Mouse (Mus musculus) MEL (cell line): Measurements from ENCODE around the gene Tcf7. TPM values are rescaled to one million over a fixed set of nuclear protein-coding genes. Genes with fewer than 3 reads are reported as not detected.

Experiments used
- DNase-seq: peaks from one replicate; pipeline ENCODE4 v3.0.0; 2011; ENCODE audit warnings: low read depth, low spot score
- H3K27ac ChIP-seq: 2 replicates; pipeline ENCODE4 v1.5.1; 2012; ENCODE audit warnings: low read depth, mild to moderate bottlenecking, control low read depth, low read length, moderate library complexity; ENCODE audit not compliant: control insufficient read depth
- H3K27me3 ChIP-seq, 2 experiments: fragments of 150-350 bp in 1 of 2; sonication (generic) in 1 of 2; 2 replicates each; pipeline ENCODE4 v1.6.1; 2012; ENCODE audit warnings: low read length in 2 of 2, mild to moderate bottlenecking in 2 of 2, improper control_type of control experiment in 1 of 2, moderate library complexity in 1 of 2; ENCODE audit not compliant: insufficient read depth in 2 of 2, control insufficient read depth in 1 of 2
- H3K36me3 ChIP-seq, 2 experiments: 2 replicates each; pipeline ENCODE4 v1.6.1; 2012 to 2014; ENCODE audit warnings: low read length in 2 of 2, improper control_type of control experiment in 1 of 2, inconsistent platforms in 1 of 2, mild to moderate bottlenecking in 1 of 2; ENCODE audit not compliant: insufficient read depth in 2 of 2, control insufficient read depth in 1 of 2
- H3K4me1 ChIP-seq, 2 experiments: fragments of 150-350 bp in 1 of 2; sonication (generic) in 1 of 2; 2 replicates each; pipeline ENCODE4 v1.6.1; 2012; ENCODE audit warnings: low read length in 2 of 2, improper control_type of control experiment in 1 of 2, mild to moderate bottlenecking in 1 of 2; ENCODE audit not compliant: insufficient read depth in 2 of 2, control insufficient read depth in 1 of 2
- H3K4me3 ChIP-seq, 2 experiments: fragments of 150-350 bp in 1 of 2; sonication (generic) in 1 of 2; 2 replicates each; pipeline ENCODE4 v1.5.1; 2012; ENCODE audit warnings: low read depth in 2 of 2, low read length in 2 of 2, mild to moderate bottlenecking in 2 of 2, moderate library complexity in 2 of 2, control low read depth in 1 of 2, improper control_type of control experiment in 1 of 2; ENCODE audit not compliant: control insufficient read depth in 1 of 2, insufficient read depth in 1 of 2
- H3K79me2 ChIP-seq: 2 replicates; pipeline ENCODE4 v1.6.1; 2012; ENCODE audit warnings: mild to moderate bottlenecking, low read length, moderate library complexity; ENCODE audit not compliant: control insufficient read depth, poor library complexity, insufficient read depth
- H3K9ac ChIP-seq: 2 replicates; pipeline ENCODE4 v1.6.1; 2012; ENCODE audit warnings: low read depth, mild to moderate bottlenecking, control low read depth, low read length, moderate library complexity; ENCODE audit not compliant: control insufficient read depth, poor library complexity, severe bottlenecking
- H3K9me3 ChIP-seq: fragments of 150-350 bp; sonication (generic); replicated peaks from 2 replicates; pipeline ENCODE4 v1.6.1; 2012; ENCODE audit warnings: mild to moderate bottlenecking, low read length, improper control_type of control experiment, moderate library complexity; ENCODE audit not compliant: insufficient read depth
- BHLHE40 ChIP-seq: IDR thresholded peaks from 2 replicates; pipeline ENCODE4 v1.6.1; 2012; ENCODE audit warnings: low read depth, mild to moderate bottlenecking, inconsistent platforms, low read length, improper control_type of control experiment, borderline replicate concordance
- CHD1 ChIP-seq: IDR thresholded peaks from 2 replicates; pipeline ENCODE4 v1.6.1; 2012; ENCODE audit warnings: low read depth, mild to moderate bottlenecking, inconsistent platforms, low read length, improper control_type of control experiment
- CHD2 ChIP-seq: IDR thresholded peaks from 2 replicates; pipeline ENCODE4 v1.6.1; 2011; ENCODE audit warnings: low read length, improper control_type of control experiment
- ELF1 ChIP-seq: IDR thresholded peaks from 2 replicates; pipeline ENCODE4 v1.6.1; 2014; ENCODE audit warnings: low read depth, mild to moderate bottlenecking, inconsistent platforms, low read length, improper control_type of control experiment, moderate library complexity
- GABPA ChIP-seq: IDR thresholded peaks from 2 replicates; pipeline ENCODE4 v1.6.1; 2012; ENCODE audit warnings: low read depth, mild to moderate bottlenecking, inconsistent platforms, low read length, improper control_type of control experiment, moderate library complexity
- GATA1 ChIP-seq: IDR thresholded peaks from 2 replicates; pipeline ENCODE4 v1.6.1; 2011; ENCODE audit warnings: low read depth, low read length, improper control_type of control experiment
- MAZ ChIP-seq: IDR thresholded peaks from 2 replicates; pipeline ENCODE4 v1.6.1; 2012; ENCODE audit warnings: low read depth, mild to moderate bottlenecking, inconsistent platforms, low read length, improper control_type of control experiment
- MYC ChIP-seq: IDR thresholded peaks from 2 replicates; pipeline ENCODE4 v1.6.1; 2011; ENCODE audit warnings: low read depth, mild to moderate bottlenecking, low read length, improper control_type of control experiment, moderate library complexity
- NELFE ChIP-seq: IDR thresholded peaks from 2 replicates; pipeline ENCODE4 v1.6.1; 2011; ENCODE audit warnings: low read depth, low read length, improper control_type of control experiment
- RAD21 ChIP-seq: IDR thresholded peaks from 2 replicates; pipeline ENCODE4 v1.6.1; 2011; ENCODE audit warnings: mild to moderate bottlenecking, low read depth, low read length, improper control_type of control experiment
- SIN3A ChIP-seq: IDR thresholded peaks from 2 replicates; pipeline ENCODE4 v1.6.1; 2012; ENCODE audit warnings: low read length, improper control_type of control experiment, inconsistent platforms
- SMC3 ChIP-seq: IDR thresholded peaks from 2 replicates; pipeline ENCODE4 v1.6.1; 2011; ENCODE audit warnings: low read depth, low read length, improper control_type of control experiment
- TCF12 ChIP-seq: IDR thresholded peaks from 2 replicates; pipeline ENCODE4 v1.6.1; 2014; ENCODE audit warnings: low read depth, mild to moderate bottlenecking, inconsistent platforms, low read length, improper control_type of control experiment, moderate library complexity
- USF2 ChIP-seq, 2 experiments: IDR thresholded peaks; 2 replicates each; pipeline ENCODE4 v1.6.1; 2011 to 2012; ENCODE audit warnings: improper control_type of control experiment in 2 of 2, low read length in 2 of 2, borderline replicate concordance in 1 of 2, inconsistent platforms in 1 of 2, low read depth in 1 of 2, mild to moderate bottlenecking in 1 of 2; ENCODE audit not compliant: insufficient read depth in 1 of 2
- ZMIZ1 ChIP-seq: IDR thresholded peaks from 2 replicates; pipeline ENCODE4 v1.6.1; 2012; ENCODE audit warnings: low read depth, mild to moderate bottlenecking, inconsistent platforms, low read length, improper control_type of control experiment, moderate library complexity
- ZNF384 ChIP-seq: IDR thresholded peaks from 2 replicates; pipeline ENCODE4 v1.6.1; 2012; ENCODE audit warnings: low read depth, mild to moderate bottlenecking, inconsistent platforms, low read length, improper control_type of control experiment
- polyA plus RNA-seq, 2 experiments: library from polyadenylated mRNA; stranded (reverse) in 1 of 2; unstranded in 1 of 2; fragments of >175 nt in 1 of 2; fragments of >200 nt in 1 of 2; gene quantifications; 2 replicates each; pipeline versions ENCODE4 v1.2.1 to v1.2.4; 2012; ENCODE audit warnings: low replicate concordance in 2 of 2, low read depth in 1 of 2; ENCODE audit not compliant: insufficient read length in 2 of 2, insufficient read depth in 1 of 2, missing spikeins in 1 of 2
- total RNA-seq: library from RNA; depleted of rRNA; stranded (reverse); fragments of 300-350 nt; gene quantifications from 2 replicates; pipeline ENCODE4 v1.2.3, GENCODE M21; 2012

The Tcf7 gene
- total and polyA plus RNA-seq, 3 experiments: 0.12 to 2.3 TPM; not detected in 1

DNA sequence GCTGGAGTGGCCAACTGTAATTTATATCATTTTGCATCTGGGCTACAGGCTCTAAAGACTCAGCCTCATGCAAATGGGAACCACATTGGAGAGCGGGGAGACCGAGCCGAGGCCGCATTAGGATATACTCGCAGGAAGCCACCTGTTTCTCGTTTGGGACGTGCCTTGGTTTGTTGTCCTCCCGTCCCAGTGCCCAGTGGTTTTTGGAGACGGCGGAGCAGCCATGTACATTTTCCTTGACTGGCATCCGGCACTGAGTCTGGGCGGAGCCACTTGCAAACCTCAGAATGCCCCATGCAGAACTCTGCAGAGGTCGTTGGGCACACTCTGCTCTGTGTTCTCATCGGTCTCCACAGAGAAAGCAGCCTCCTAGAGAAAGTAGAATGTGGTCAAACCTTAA lies 27.9 kb upstream of the Tcf7 start:
- peaks cover 0 to 5% of the 10 kb centered on the region in 2 experiments; a peak in 2 of 4 replicates for H3K4me1 ChIP-seq
- no peak overlapping the region for H3K9ac ChIP-seq
- H3K79me2 ChIP-seq: no peaks in the 10 kb centered on the region
- no peak overlapping the region for H3K4me3 ChIP-seq
- DNase-seq: no peak
- no peak for TF ChIP-seq ZNF384
- TF ChIP-seq RAD21: no peak
- no peak for TF ChIP-seq BHLHE40
- no peak for TF ChIP-seq USF2 (IDR thresholded peaks at IDR 0.05; ENCODE audit: borderline replicate concordance in 1 of 2, insufficient read depth in 1 of 2, low read depth in 1 of 2, low read length in 2 of 2)
- no peak for TF ChIP-seq CHD2
- TF ChIP-seq SIN3A: no peak
- no peak for TF ChIP-seq MAZ
- no peak for TF ChIP-seq TCF12
- TF ChIP-seq MYC: no peak
- no peak for TF ChIP-seq ZMIZ1
- TF ChIP-seq GATA1: no peak
- TF ChIP-seq GABPA: no peak
- no peak for TF ChIP-seq NELFE
- TF ChIP-seq CHD1: no peak
- TF ChIP-seq ELF1: no peak
- TF ChIP-seq, all 39 proteins: peak for 0
- no peaks in the 10 kb centered on the region for H3K9me3 ChIP-seq
- H3K27ac ChIP-seq: no peak overlapping the region
- H3K27me3 ChIP-seq: peaks cover 11 to 13% of the 10 kb centered on the region in 2 experiments
- H3K36me3 ChIP-seq: peaks cover 0 to 2% of the 10 kb centered on the region in 2 experiments; a peak in 1 of 4 replicates

DNA sequence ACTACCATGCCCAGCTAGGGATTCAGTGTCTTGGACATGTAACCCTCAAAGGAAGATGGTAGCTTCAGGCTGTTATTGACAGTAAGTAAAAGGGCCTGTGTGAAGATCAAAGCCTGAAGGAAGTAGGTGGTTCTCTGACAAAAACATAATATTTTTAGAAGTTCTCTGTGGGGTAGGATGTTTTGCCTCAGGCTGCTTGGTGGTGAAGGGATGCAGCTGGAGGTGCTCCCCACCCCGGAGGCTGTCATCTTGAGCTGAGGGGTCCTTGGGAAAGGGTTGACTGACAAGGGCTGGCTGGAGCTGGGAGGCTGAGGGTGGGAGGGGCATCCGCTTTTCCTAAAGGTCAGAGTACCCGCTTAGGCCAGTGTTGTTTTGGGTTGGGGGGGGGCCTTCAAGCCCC lies 26.7 kb upstream of the Tcf7 start:
- Histone ChIP-seq H3K79me2 (no peaks in the 10 kb centered on the region), H3K4me1 (peaks cover 0 to 14% of the 10 kb centered on the region in 2 experiments; a peak in 3 of 4 replicates), H3K36me3 (peaks cover 0 to 8% of the 10 kb centered on the region in 2 experiments; a peak in 1 of 4 replicates), H3K27ac (no peak overlapping the region), H3K4me3 (no peak overlapping the region), H3K9me3 (no peaks in the 10 kb centered on the region), H3K27me3 (peaks cover 7 to 8% of the 10 kb centered on the region in 2 experiments; a peak in 3 of 4 replicates), H3K9ac (no peak overlapping the region)
- DNase-seq: no peak
- TF ChIP-seq NELFE (no peak), USF2 (IDR thresholded peaks at IDR 0.05; ENCODE audit: borderline replicate concordance in 1 of 2, insufficient read depth in 1 of 2, low read depth in 1 of 2, low read length in 2 of 2) (no peak), RAD21 (no peak), SMC3 (no peak)
